Comparison of ENCODE assay signal across 20 mouse cellular contexts in genomic region chr7:12980291-12980690, GRCm38 (mm10). TPM values are rescaled to one million over a fixed set of nuclear protein-coding genes. Genes with fewer than 3 reads are reported as not detected.
DNase-seq lines count a peak whose midpoint lies in the region; ATAC-seq and TF ChIP-seq lines count a peak whose summit lies in the region.
"Had no signal": no experiment of that assay in that cellular context is flagged by ENCODE, and none has a peak within 500 bp of the region (broad histone marks: within the 10 kb centered on the region; RNA-seq: fewer than 3 reads in every experiment).

No protein-coding gene starts in this region.

- H3K9ac ChIP-seq in lung, postnatal 0 days (replicated peaks; ENCODE audit: low read depth) = no peak overlapping the region
- H3K9ac ChIP-seq in intestine, embryonic 15.5 days = no peak overlapping the region
- H3K9ac ChIP-seq: embryonic facial prominence, embryonic 13.5 days; forebrain, embryonic 12.5 days; hindbrain, embryonic 12.5 days had no signal

- no peak for TF ChIP-seq POLR2A in lung, adult 2 months (IDR thresholded peaks at IDR 0.05; ENCODE audit: borderline replicate concordance, extremely low read depth, low read depth, low read length)

- 87% methylated on average over 7 of the region's 7 CpGs for WGBS in lung, postnatal 0 days
- WGBS in lung, adult 2 months = 84% methylated on average over 7 of the region's 7 CpGs
- 81% methylated on average over 7 of the region's 7 CpGs for WGBS in intestine, embryonic 15.5 days

- no peaks in the 10 kb centered on the region for H3K9me3 ChIP-seq in lung, postnatal 0 days (ENCODE audit: low read length)
- no peaks in the 10 kb centered on the region for H3K9me3 ChIP-seq in intestine, embryonic 15.5 days
- H3K9me3 ChIP-seq: embryonic facial prominence, embryonic 13.5 days; forebrain, embryonic 12.5 days; heart, embryonic 13.5 days; hindbrain, embryonic 12.5 days had no signal

- no peak for TF ChIP-seq EP300 in lung, postnatal 0 days (IDR thresholded peaks at IDR 0.05)

- H3K4me1 ChIP-seq in lung, postnatal 0 days (ENCODE audit: insufficient read depth, low read depth, low read length) = peaks cover 3% of the 10 kb centered on the region
- peaks cover 6% of the 10 kb centered on the region for H3K4me1 ChIP-seq in lung, adult 2 months (ENCODE audit: control insufficient read depth, insufficient read depth, low read length)
- H3K4me1 ChIP-seq in intestine, embryonic 15.5 days (replicated peaks) = peaks cover 22% of the 10 kb centered on the region

- TF ChIP-seq CTCF in lung, postnatal 0 days (IDR thresholded peaks at IDR 0.05) = no peak
- no peak for TF ChIP-seq CTCF in lung, adult 2 months (IDR thresholded peaks at IDR 0.05; ENCODE audit: insufficient read depth, low read length)

- peak overlapping the region; percentile 38; the same call in 1 of the 2 replicates for H3K27ac ChIP-seq in lung, postnatal 0 days (ENCODE audit: low read length)
- no peak overlapping the region for H3K27ac ChIP-seq in intestine, embryonic 15.5 days
- H3K27ac ChIP-seq: embryonic facial prominence, embryonic 13.5 days; forebrain, embryonic 12.5 days; heart, adult 2 months; heart, embryonic 13.5 days; hindbrain, embryonic 12.5 days; hindbrain, postnatal 0 days had no signal

- no peaks in the 10 kb centered on the region for H3K27me3 ChIP-seq in lung, postnatal 0 days (replicated peaks; ENCODE audit: insufficient read depth, low read length)
- no peaks in the 10 kb centered on the region for H3K27me3 ChIP-seq in intestine, embryonic 15.5 days (replicated peaks)
- H3K27me3 ChIP-seq: embryonic facial prominence, embryonic 13.5 days; forebrain, embryonic 12.5 days; heart, embryonic 13.5 days; hindbrain, embryonic 12.5 days had no signal

- H3K4me2 ChIP-seq in lung, postnatal 0 days (replicated peaks; ENCODE audit: low read depth, low read length) = no peak overlapping the region
- 0 out of 2 replicates have a peak overlapping the region, but pooled peaks have one; percentile 6 for H3K4me2 ChIP-seq in intestine, embryonic 15.5 days (replicated peaks)
- H3K4me2 ChIP-seq: embryonic facial prominence, embryonic 13.5 days; forebrain, embryonic 12.5 days; heart, embryonic 13.5 days; hindbrain, embryonic 12.5 days had no signal

- no peak for ATAC-seq in lung, postnatal 0 days
- no peak for ATAC-seq in intestine, embryonic 15.5 days
- ATAC-seq: forebrain, embryonic 16.5 days; hindbrain, postnatal 0 days had no signal

- DNase-seq in lung, postnatal 0 days (ENCODE audit: low spot score) = no peak
- no peak for DNase-seq in lung, adult 2 months
- peak; percentile 51 for DNase-seq in ES-CJ7 (ENCODE audit: low read depth, low spot score)
- no peak for DNase-seq in heart, adult 9 months (ENCODE audit: low spot score in 2 of 2)
- no peak for DNase-seq in heart, adult 8-10 months (ENCODE audit: low spot score)
- no peak for DNase-seq in gastrocnemius, postnatal 25 days
- DNase-seq: adrenal gland, postnatal 10 days; cerebellum, postnatal 36 days; gastrocnemius, postnatal 10 days; heart, adult 2 months; heart, postnatal 36 days had no signal

- H3K4me3 ChIP-seq in lung, postnatal 0 days (ENCODE audit: low read depth, low read length) = no peak overlapping the region
- H3K4me3 ChIP-seq in lung, adult 2 months (replicated peaks; ENCODE audit: extremely low read depth, low read depth, low read length) = no peak overlapping the region
- no peak overlapping the region for H3K4me3 ChIP-seq in intestine, embryonic 15.5 days (replicated peaks)
- H3K4me3 ChIP-seq: embryonic facial prominence, embryonic 13.5 days; forebrain, embryonic 12.5 days; heart, adult 2 months; heart, embryonic 13.5 days; hindbrain, embryonic 12.5 days had no signal

- H3K36me3 ChIP-seq in lung, postnatal 0 days (ENCODE audit: insufficient read depth, low read length) = no peaks in the 10 kb centered on the region
- no peaks in the 10 kb centered on the region for H3K36me3 ChIP-seq in intestine, embryonic 15.5 days

RNA-seq across cellular contexts. Expression of gene Zfp446, which starts 2.6 kb away (rescaled TPM):
- polyA plus RNA-seq in lung, postnatal 0 days (2015; fragmentation: Nextera tagmentation; extraction: Ambion mirVana) = 3.9 and 4.0 TPM in 2 replicates
- polyA plus RNA-seq in lung, adult 2 months (2012; rRNA removed) = 5.3 and 7.4 TPM in 2 replicates
- 6.7 and 6.8 TPM in 2 replicates for polyA plus RNA-seq in intestine, embryonic 15.5 days (2015; fragmentation: Nextera tagmentation; extraction: Ambion mirVana)
- total RNA-seq in heart, adult 8-10 months (2022) = 1 to 10 TPM; 2.2 to 4.1 (median 3.6) TPM
- 1 to 10 TPM; 2.1 to 2.4 TPM for total RNA-seq in gastrocnemius, postnatal 25 days (2021)

RNA-seq across cellular contexts. Expression of gene Zfp324, which starts 14.7 kb away (rescaled TPM):
- polyA plus RNA-seq in lung, postnatal 0 days (2015; fragmentation: Nextera tagmentation; extraction: Ambion mirVana) = 5.5 and 5.7 TPM in 2 replicates
- polyA plus RNA-seq in lung, adult 2 months (2012; rRNA removed) = 6.1 and 6.8 TPM in 2 replicates
- 8.3 and 8.6 TPM in 2 replicates for polyA plus RNA-seq in intestine, embryonic 15.5 days (2015; fragmentation: Nextera tagmentation; extraction: Ambion mirVana)
- total RNA-seq in heart, adult 8-10 months (2022) = 1 to 10 TPM; 2.7 to 3.2 (median 2.8) TPM
- 1 to 10 TPM; 2.0 to 2.2 TPM for total RNA-seq in gastrocnemius, postnatal 25 days (2021)

RNA-seq across cellular contexts. Expression of gene Slc27a5, which starts 17.7 kb away (rescaled TPM):
- polyA plus RNA-seq in lung, postnatal 0 days (2015; fragmentation: Nextera tagmentation; extraction: Ambion mirVana) = not detected in 2 replicates
- 0.20 and 0.75 TPM in 2 replicates for polyA plus RNA-seq in lung, adult 2 months (2012; rRNA removed)
- polyA plus RNA-seq in intestine, embryonic 15.5 days (2015; fragmentation: Nextera tagmentation; extraction: Ambion mirVana) = 0.41 and 0.53 TPM in 2 replicates
- not detected for total RNA-seq in heart, adult 8-10 months (2022)
- not detected for total RNA-seq in gastrocnemius, postnatal 25 days (2021)
- total RNA-seq: heart, adult 2 months; heart, postnatal 36 days had no signal
- polyA plus RNA-seq: heart, postnatal 0 days; intestine, embryonic 14.5 days had no signal

RNA-seq across cellular contexts. Expression of gene Trim28, which starts 18.6 kb away (rescaled TPM):
- 85.6 and 87.2 TPM in 2 replicates for polyA plus RNA-seq in lung, postnatal 0 days (2015; fragmentation: Nextera tagmentation; extraction: Ambion mirVana)
- 170 and 214 TPM in 2 replicates for polyA plus RNA-seq in lung, adult 2 months (2012; rRNA removed)
- 218 and 244 TPM in 2 replicates for polyA plus RNA-seq in intestine, embryonic 15.5 days (2015; fragmentation: Nextera tagmentation; extraction: Ambion mirVana)
- 10 to 100 TPM; 77.8 to 92.6 (median 83.6) TPM for total RNA-seq in heart, adult 8-10 months (2022)
- total RNA-seq in gastrocnemius, postnatal 25 days (2021) = 10 to 100 TPM; 59.1 to 60.7 TPM

RNA-seq across cellular contexts. Expression of gene Zbtb45, which starts 29.5 kb away (rescaled TPM):
- polyA plus RNA-seq in lung, postnatal 0 days (2015; fragmentation: Nextera tagmentation; extraction: Ambion mirVana) = 11.9 and 12.2 TPM in 2 replicates
- polyA plus RNA-seq in lung, adult 2 months (2012; rRNA removed) = 23.5 and 30.7 TPM in 2 replicates
- 20.7 and 21.2 TPM in 2 replicates for polyA plus RNA-seq in intestine, embryonic 15.5 days (2015; fragmentation: Nextera tagmentation; extraction: Ambion mirVana)
- total RNA-seq in heart, adult 8-10 months (2022) = 10 to 100 TPM in 1 of 4 experiments, 1 to 10 TPM in 3; 6.9 to 11.3 (median 7.2) TPM
- 1 to 10 TPM; 2.7 to 4.9 TPM for total RNA-seq in gastrocnemius, postnatal 25 days (2021)
